Mouse (Mus musculus) CD4-positive, CD25-positive, alpha-beta regulatory T cell, adult 4 months (primary cell): ENCODE measurements around the gene Hmg20a. TPM values are rescaled to one million over a fixed set of nuclear protein-coding genes. Genes with fewer than 3 reads are reported as not detected.

ENCODE experiments used
- ATAC-seq: one replicate; pipeline ENCODE4 v1.8.0; 2017
- polyA plus RNA-seq, 2 experiments: library from polyadenylated mRNA; unstranded; fragments of 100-300 nt; shearing (Covaris generic); gene quantifications; one replicate each; pipeline ENCODE4 v1.2.1; 2017

Hmg20a gene
- polyA plus RNA-seq, 2 experiments from 2014 or later = 57.1 to 75.0 TPM

GRCm38 (mm10) chr9:56533916-56534315 is 115.5 kb downstream of the Hmg20a start:
- ATAC-seq = no peak

DNA sequence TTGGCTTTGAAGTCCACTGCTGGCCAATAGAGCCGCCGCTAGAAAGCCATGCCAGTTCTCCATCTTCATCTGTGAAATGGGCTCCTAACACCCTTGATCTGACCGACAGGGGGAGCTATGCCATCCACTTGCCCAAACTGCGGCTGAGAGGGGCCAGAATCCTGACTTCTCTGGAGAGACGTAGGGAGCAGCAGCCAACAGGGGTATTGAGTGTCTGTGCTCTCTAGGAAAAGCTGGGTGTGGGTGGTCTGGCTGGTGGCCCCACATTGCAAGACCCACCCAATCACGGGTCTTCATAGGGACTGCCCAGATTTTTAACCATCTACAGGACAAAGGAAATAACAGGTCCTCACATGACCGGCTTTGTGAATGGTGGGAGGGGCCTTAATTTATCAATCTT is 116.3 kb downstream of the Hmg20a start:
- no peak for ATAC-seq

DNA sequence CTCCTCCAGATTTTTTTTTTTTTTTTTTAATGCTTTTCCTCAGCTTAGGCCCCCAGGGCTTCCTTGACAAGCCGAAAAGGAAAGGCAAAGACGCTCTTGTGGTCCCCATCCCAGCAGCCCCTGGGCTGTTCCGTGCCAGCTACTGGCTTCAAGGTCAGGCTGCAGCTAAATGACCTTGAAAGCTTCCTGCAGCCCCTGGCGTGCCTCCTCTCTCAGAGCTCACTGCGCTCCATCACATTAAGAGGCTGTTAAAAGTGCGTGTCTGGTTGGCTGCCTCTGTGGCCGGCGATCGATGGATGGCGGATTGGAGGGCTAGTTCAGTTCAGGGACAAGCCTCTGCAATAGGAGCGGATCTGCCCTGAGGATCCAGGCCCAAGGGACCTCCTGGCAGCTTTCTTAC is 117.0 kb downstream of the Hmg20a start:
- no peak for ATAC-seq

DNA sequence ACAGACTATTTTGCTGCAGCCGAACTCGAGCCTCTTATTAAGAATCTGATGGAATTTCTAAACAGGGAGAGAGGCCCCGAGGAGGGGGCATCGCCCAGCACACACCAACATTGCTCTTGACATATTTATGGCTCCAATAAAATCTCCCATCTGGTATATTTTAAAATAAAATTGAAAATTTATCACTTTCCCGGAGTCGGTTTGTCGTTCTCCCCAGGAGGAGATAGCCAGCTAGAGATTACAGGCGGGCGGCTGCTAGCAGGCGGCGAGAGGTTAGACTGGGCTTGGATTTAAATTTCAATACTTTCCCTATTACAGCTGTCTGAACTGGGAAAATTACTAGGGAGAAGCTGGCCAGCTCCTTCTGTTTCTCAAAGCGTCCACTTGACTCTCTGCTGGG is 121.6 kb downstream of the Hmg20a start:
- no peak for ATAC-seq

DNA sequence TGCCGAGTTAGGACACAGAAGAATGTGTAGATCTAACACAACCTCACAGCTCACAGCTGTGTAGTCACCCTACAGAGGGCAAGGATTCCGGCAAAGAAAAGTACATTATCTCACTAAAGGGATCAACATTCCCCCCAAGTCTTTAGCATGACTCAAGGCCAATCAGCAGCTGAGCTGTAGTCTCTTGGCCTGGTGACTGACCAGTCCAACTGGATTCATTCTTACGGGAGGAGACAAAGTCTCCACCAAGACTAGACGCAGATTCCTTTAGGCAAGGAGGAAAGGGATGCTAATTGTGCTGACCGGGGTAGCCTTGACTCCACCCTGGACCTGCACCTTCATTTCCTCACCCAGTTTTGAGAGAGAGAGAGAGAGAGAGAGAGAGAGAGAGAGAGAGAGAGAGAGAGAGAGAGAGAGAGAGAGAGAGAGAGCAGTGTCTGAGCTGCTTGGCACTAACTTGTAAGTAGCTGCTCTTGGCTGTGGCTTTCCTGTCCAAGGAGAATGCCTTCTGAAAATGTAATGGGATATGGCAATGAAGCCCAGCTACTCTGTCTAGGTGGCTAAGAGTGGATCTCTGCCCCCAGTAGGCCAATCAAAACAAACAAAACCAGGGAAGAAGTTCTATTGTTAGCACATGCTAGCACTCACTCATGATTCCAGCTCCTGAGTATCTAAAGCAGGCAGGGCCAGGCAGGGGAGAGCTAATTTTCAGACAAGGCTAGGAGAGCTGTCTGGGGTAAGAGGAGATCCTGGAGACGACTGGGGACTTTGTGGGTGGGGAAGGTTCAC is 126.5 kb downstream of the Hmg20a start:
- ATAC-seq = no peak

Other genes with a start within 250 kb of the Hmg20a start
- gene Peak1, start 542 bp upstream of the Hmg20a start, polyA plus RNA-seq = 10 to 100 TPM; 17.6 to 18.4 TPM